Mouse (Mus musculus): Measurements from ENCODE around the gene Galm. TPM values are rescaled to one million over a fixed set of nuclear protein-coding genes. Genes with fewer than 3 reads are reported as not detected.

Galm gene
- polyA plus RNA-seq, 1 experiment: 27.5 TPM

GRCm38 (mm10) chr17:80129387-80129786 is 2.1 kb downstream of the Galm start:
- Histone ChIP-seq H3K4me1 (ENCODE audit: control insufficient read depth, insufficient read depth, low read length) (peaks cover 8% of the 10 kb centered on the region), H3K27me3 (ENCODE audit: control insufficient read depth, insufficient read depth, low read length) (no peaks in the 10 kb centered on the region), H3K36me3 (ENCODE audit: control insufficient read depth, insufficient read depth, low read length) (no peaks in the 10 kb centered on the region), H3K27ac (ENCODE audit: control insufficient read depth, insufficient read depth, low read depth, low read length) (no peak overlapping the region), H3K4me3 (ENCODE audit: control insufficient read depth, low read depth, low read length) (no peak overlapping the region)
- TF ChIP-seq CTCF (IDR thresholded peaks at IDR 0.05; ENCODE audit: control insufficient read depth, insufficient read depth, insufficient replicate concordance, low read depth, low read length) (no peak), POLR2A (IDR thresholded peaks at IDR 0.05; ENCODE audit: control insufficient read depth, low read depth, low read length) (no peak)

- TF ChIP-seq CTCF (IDR thresholded peaks at IDR 0.05; ENCODE audit: control insufficient read depth, insufficient read depth, insufficient replicate concordance, low read depth, low read length) (no peak), POLR2A (IDR thresholded peaks at IDR 0.05; ENCODE audit: control insufficient read depth, low read depth, low read length) (no peak)
Observed at GRCm38 (mm10) chr17:80130718-80131430, 3.6 kb downstream of the Galm start.

GRCm38 (mm10) chr17:80131431-80131766 is 4.1 kb downstream of the Galm start:
- peaks cover 8% of the 10 kb centered on the region for H3K4me1 ChIP-seq (ENCODE audit: control insufficient read depth, insufficient read depth, low read length)
- TF ChIP-seq POLR2A (IDR thresholded peaks at IDR 0.05; ENCODE audit: control insufficient read depth, low read depth, low read length): no peak
- no peak for TF ChIP-seq CTCF (IDR thresholded peaks at IDR 0.05; ENCODE audit: control insufficient read depth, insufficient read depth, insufficient replicate concordance, low read depth, low read length)

More at GRCm38 (mm10) chr17:80130718-80131430, 3.6 kb downstream of the Galm start:
- no peaks in the 10 kb centered on the region for H3K36me3 ChIP-seq (ENCODE audit: control insufficient read depth, insufficient read depth, low read length)
- H3K4me1 ChIP-seq (ENCODE audit: control insufficient read depth, insufficient read depth, low read length): peaks cover 8% of the 10 kb centered on the region
- H3K4me3 ChIP-seq (ENCODE audit: control insufficient read depth, low read depth, low read length): no peak overlapping the region
- no peak overlapping the region for H3K27ac ChIP-seq (ENCODE audit: control insufficient read depth, insufficient read depth, low read depth, low read length)
- no peaks in the 10 kb centered on the region for H3K27me3 ChIP-seq (ENCODE audit: control insufficient read depth, insufficient read depth, low read length)

GRCm38 (mm10) chr17:80131838-80132237 is 4.6 kb downstream of the Galm start:
- no peaks in the 10 kb centered on the region for H3K27me3 ChIP-seq (ENCODE audit: control insufficient read depth, insufficient read depth, low read length)
- no peak overlapping the region for H3K4me3 ChIP-seq (ENCODE audit: control insufficient read depth, low read depth, low read length)
- H3K4me1 ChIP-seq (ENCODE audit: control insufficient read depth, insufficient read depth, low read length): peaks cover 8% of the 10 kb centered on the region
- TF ChIP-seq POLR2A (IDR thresholded peaks at IDR 0.05; ENCODE audit: control insufficient read depth, low read depth, low read length) (no peak), CTCF (IDR thresholded peaks at IDR 0.05; ENCODE audit: control insufficient read depth, insufficient read depth, insufficient replicate concordance, low read depth, low read length) (no peak)
- H3K27ac ChIP-seq (ENCODE audit: control insufficient read depth, insufficient read depth, low read depth, low read length): no peak overlapping the region
- H3K36me3 ChIP-seq (ENCODE audit: control insufficient read depth, insufficient read depth, low read length): no peaks in the 10 kb centered on the region

More at GRCm38 (mm10) chr17:80131431-80131766, 4.1 kb downstream of the Galm start:
- H3K27ac ChIP-seq (ENCODE audit: control insufficient read depth, insufficient read depth, low read depth, low read length): no peak overlapping the region
- no peaks in the 10 kb centered on the region for H3K36me3 ChIP-seq (ENCODE audit: control insufficient read depth, insufficient read depth, low read length)
- H3K4me3 ChIP-seq (ENCODE audit: control insufficient read depth, low read depth, low read length): no peak overlapping the region
- no peaks in the 10 kb centered on the region for H3K27me3 ChIP-seq (ENCODE audit: control insufficient read depth, insufficient read depth, low read length)

- H3K4me1 ChIP-seq (ENCODE audit: control insufficient read depth, insufficient read depth, low read length): peaks cover 8% of the 10 kb centered on the region
- no peak overlapping the region for H3K4me3 ChIP-seq (ENCODE audit: control insufficient read depth, low read depth, low read length)
- no peaks in the 10 kb centered on the region for H3K27me3 ChIP-seq (ENCODE audit: control insufficient read depth, insufficient read depth, low read length)
- TF ChIP-seq POLR2A (IDR thresholded peaks at IDR 0.05; ENCODE audit: control insufficient read depth, low read depth, low read length) (no peak), CTCF (IDR thresholded peaks at IDR 0.05; ENCODE audit: control insufficient read depth, insufficient read depth, insufficient replicate concordance, low read depth, low read length) (no peak)
- no peaks in the 10 kb centered on the region for H3K36me3 ChIP-seq (ENCODE audit: control insufficient read depth, insufficient read depth, low read length)
- no peak overlapping the region for H3K27ac ChIP-seq (ENCODE audit: control insufficient read depth, insufficient read depth, low read depth, low read length)
Observed at GRCm38 (mm10) chr17:80132502-80132901, 5.2 kb downstream of the Galm start.

- H3K4me3 ChIP-seq (ENCODE audit: control insufficient read depth, low read depth, low read length): peak overlapping the region; percentile 87
- no peaks in the 10 kb centered on the region for H3K27me3 ChIP-seq (ENCODE audit: control insufficient read depth, insufficient read depth, low read length)
- H3K4me1 ChIP-seq (ENCODE audit: control insufficient read depth, insufficient read depth, low read length): peaks cover 11% of the 10 kb centered on the region
- peak overlapping the region; percentile 12; the same call in 1 of the 2 replicates for H3K27ac ChIP-seq (ENCODE audit: control insufficient read depth, insufficient read depth, low read depth, low read length)
- no peak for TF ChIP-seq POLR2A (IDR thresholded peaks at IDR 0.05; ENCODE audit: control insufficient read depth, low read depth, low read length)
- TF ChIP-seq CTCF (IDR thresholded peaks at IDR 0.05; ENCODE audit: control insufficient read depth, insufficient read depth, insufficient replicate concordance, low read depth, low read length): no peak
- no peaks in the 10 kb centered on the region for H3K36me3 ChIP-seq (ENCODE audit: control insufficient read depth, insufficient read depth, low read length)
Observed at GRCm38 (mm10) chr17:80138434-80139162, 11.3 kb downstream of the Galm start.

- Histone ChIP-seq H3K4me3 (ENCODE audit: control insufficient read depth, low read depth, low read length) (no peak overlapping the region), H3K27ac (ENCODE audit: control insufficient read depth, insufficient read depth, low read depth, low read length) (no peak overlapping the region), H3K4me1 (ENCODE audit: control insufficient read depth, insufficient read depth, low read length) (peaks cover 11% of the 10 kb centered on the region), H3K36me3 (ENCODE audit: control insufficient read depth, insufficient read depth, low read length) (no peaks in the 10 kb centered on the region), H3K27me3 (ENCODE audit: control insufficient read depth, insufficient read depth, low read length) (no peaks in the 10 kb centered on the region)
- no peak for TF ChIP-seq POLR2A (IDR thresholded peaks at IDR 0.05; ENCODE audit: control insufficient read depth, low read depth, low read length)
- no peak for TF ChIP-seq CTCF (IDR thresholded peaks at IDR 0.05; ENCODE audit: control insufficient read depth, insufficient read depth, insufficient replicate concordance, low read depth, low read length)
Observed at GRCm38 (mm10) chr17:80139753-80140444, 12.6 kb downstream of the Galm start.
